ENCODE assay signal across 1 mouse cellular context in genomic region chr8:47713761-47714745, GRCm38 (mm10).
TF ChIP-seq lines count a peak whose summit lies in the region.

Gene Cdkn2aip (minus strand): TSS chr8:47713932.

TF ChIP-seq in CH12.LX, 34 proteins besides CTCF, POLR2A, EP300 and RAD21 (continued from another document):
- TF ChIP-seq E2F4 (IDR thresholded peaks at IDR 0.05; ENCODE audit: insufficient replicate concordance, low read depth, low read length) (no peak), USF2 (conservative IDR thresholded peaks at IDR 0.05; ENCODE audit: low read depth, low read length) (no peak), GABPA (IDR thresholded peaks at IDR 0.05; ENCODE audit: insufficient replicate concordance, low read depth, low read length) (no peak), MXI1 (IDR thresholded peaks at IDR 0.05; ENCODE audit: low read depth, low read length) (peak; percentile 70), TCF12 (IDR thresholded peaks at IDR 0.05; ENCODE audit: low read depth, low read length) (peak; percentile 46), POLR2AphosphoS2 (IDR thresholded peaks at IDR 0.05; ENCODE audit: low read depth, low read length) (no peak), UBTF (IDR thresholded peaks at IDR 0.05; ENCODE audit: low read depth, low read length) (0 out of 2 replicates have a peak, but pooled peaks have one; percentile 83), HCFC1 (IDR thresholded peaks at IDR 0.05; ENCODE audit: low read depth, low read length) (peak; percentile 69), SMC3 (IDR thresholded peaks at IDR 0.05; ENCODE audit: low read depth, low read length) (no peak), ZC3H11A (IDR thresholded peaks at IDR 0.05; ENCODE audit: low read depth, low read length) (no peak), JUND (conservative IDR thresholded peaks at IDR 0.05; ENCODE audit: low read depth, low read length) (no peak)
